Mouse (Mus musculus): ENCODE measurements at regions not wholly inside any gene's neighbourhood (a gene's known extent, or its start where the extent isn't known, plus 50 kb on each side); places are given as distances from the start of the nearest gene placed in this dataset.

GRCm38 (mm10) chr6:101670770-101671169 lies 293.1 kb upstream of the Pdzrn3 start:
- TF ChIP-seq CTCF (IDR thresholded peaks at IDR 0.05; ENCODE audit: borderline replicate concordance, extremely low read depth, insufficient read depth, insufficient read length) (no peak), POLR2A (IDR thresholded peaks at IDR 0.05; ENCODE audit: borderline replicate concordance, extremely low read depth, insufficient read depth, insufficient read length, poor library complexity, severe bottlenecking) (no peak)
